Mouse (Mus musculus) ES-Bruce4 (cell line): ENCODE data around the gene Asic2. TPM values are rescaled to one million over a fixed set of nuclear protein-coding genes. Genes with fewer than 3 reads are reported as not detected.

Experiments used
- H3K27ac ChIP-seq: 2 replicates; pipeline ENCODE4 v1.5.1; 2012; ENCODE audit warnings: low read length, inconsistent platforms; ENCODE audit not compliant: insufficient read depth
- H3K27me3 ChIP-seq: 2 replicates; pipeline ENCODE4 v1.6.1; 2012; ENCODE audit warnings: mild to moderate bottlenecking, low read length, inconsistent platforms; ENCODE audit not compliant: control insufficient read depth, poor library complexity, insufficient read depth, severe bottlenecking
- H3K36me3 ChIP-seq: 2 replicates; pipeline ENCODE4 v1.6.1; 2012; ENCODE audit warnings: inconsistent platforms, mild to moderate bottlenecking, low read length, moderate library complexity; ENCODE audit not compliant: control insufficient read depth, poor library complexity, insufficient read depth, severe bottlenecking
- H3K4me1 ChIP-seq: one replicate; pipeline ENCODE4 v1.8.1; 2011; ENCODE audit warnings: low read length; ENCODE audit not compliant: control insufficient read depth, insufficient read depth
- H3K4me3 ChIP-seq: 2 replicates; pipeline ENCODE4 v1.5.1; 2011; ENCODE audit warnings: low read depth, mild to moderate bottlenecking, low read length
- H3K9ac ChIP-seq: 2 replicates; pipeline ENCODE4 v1.6.1; 2012; ENCODE audit warnings: low read depth, mild to moderate bottlenecking, inconsistent platforms; ENCODE audit not compliant: poor library complexity, severe bottlenecking
- H3K9me3 ChIP-seq: replicated peaks from 2 replicates; pipeline ENCODE4 v1.6.1; 2012; ENCODE audit warnings: mild to moderate bottlenecking, low read length, inconsistent platforms; ENCODE audit not compliant: control insufficient read depth, poor library complexity, insufficient read depth, severe bottlenecking
- CTCF ChIP-seq: IDR thresholded peaks from one replicate; pipeline ENCODE4 v1.8.1; 2011; ENCODE audit warnings: low read depth, low read length
- EP300 ChIP-seq: IDR thresholded peaks from 2 replicates; pipeline ENCODE4 v1.6.1; 2011; ENCODE audit warnings: low read depth, low read length; ENCODE audit not compliant: insufficient read depth
- POLR2A ChIP-seq: IDR thresholded peaks from one replicate; pipeline ENCODE4 v1.8.1; 2011; ENCODE audit warnings: low read length; ENCODE audit not compliant: insufficient read depth
- polyA plus RNA-seq: library from polyadenylated mRNA; stranded (reverse); fragments of >200 nt; gene quantifications from 2 replicates; pipeline ENCODE4 v1.2.4, GENCODE M21; 2011; ENCODE audit warnings: low read depth; ENCODE audit not compliant: missing spikeins, insufficient read depth, insufficient read length

Asic2 gene
- polyA plus RNA-seq, 1 experiment: not detected

DNA sequence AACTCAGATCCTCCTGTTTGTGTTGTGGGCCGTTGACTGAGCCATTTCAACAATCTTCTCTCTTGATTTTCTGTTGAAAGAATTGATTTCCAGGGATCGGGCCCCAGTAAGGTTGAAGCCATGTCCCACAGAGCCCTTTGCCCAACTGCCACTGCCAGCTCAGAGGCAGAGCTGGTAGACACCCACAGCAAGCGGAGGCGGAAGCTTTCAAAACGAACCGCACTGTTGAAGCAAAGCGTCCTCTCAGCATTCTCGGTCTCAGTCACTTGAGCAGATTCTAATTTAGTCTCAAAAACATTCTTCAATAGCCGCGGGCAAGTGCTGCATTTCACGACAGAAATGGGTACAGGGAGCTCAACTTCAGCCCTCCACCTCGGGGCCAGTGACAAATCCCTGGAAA lies 958.9 kb downstream of the Asic2 start:
- no peaks in the 10 kb centered on the region for H3K36me3 ChIP-seq
- TF ChIP-seq POLR2A: no peak
- TF ChIP-seq CTCF: no peak
- TF ChIP-seq EP300: no peak

DNA sequence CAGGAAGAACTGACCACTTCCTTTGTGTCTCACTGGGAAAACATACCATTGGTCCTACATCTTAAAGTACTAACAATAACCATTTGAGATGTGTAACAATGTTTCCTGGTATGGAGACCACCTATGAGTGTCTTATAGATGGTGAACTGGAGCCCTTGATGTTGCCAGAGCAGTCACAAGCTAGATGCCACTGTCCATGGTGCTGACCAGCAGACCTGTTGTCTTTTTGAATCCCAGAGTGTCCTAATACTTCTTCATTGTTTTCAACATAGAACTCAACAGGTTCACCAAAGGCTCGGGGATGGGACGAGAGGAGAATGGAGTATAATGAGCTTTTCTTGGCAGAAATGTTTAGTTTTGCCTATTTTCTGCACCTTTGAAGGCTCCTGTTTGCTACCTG lies 962.4 kb downstream of the Asic2 start:
- Histone ChIP-seq H3K4me1 (no peaks in the 10 kb centered on the region), H3K27ac (no peak overlapping the region), H3K27me3 (no peaks in the 10 kb centered on the region), H3K9me3 (no peaks in the 10 kb centered on the region), H3K36me3 (no peaks in the 10 kb centered on the region), H3K4me3 (no peak overlapping the region), H3K9ac (no peak overlapping the region)
- no peak for TF ChIP-seq POLR2A
- TF ChIP-seq EP300: no peak
- TF ChIP-seq CTCF: no peak

More for the DNA sequence above, 958.9 kb downstream of the Asic2 start:
- Histone ChIP-seq H3K4me3 (no peak overlapping the region), H3K9me3 (no peaks in the 10 kb centered on the region), H3K9ac (no peak overlapping the region), H3K27ac (no peak overlapping the region), H3K4me1 (no peaks in the 10 kb centered on the region), H3K27me3 (no peaks in the 10 kb centered on the region)

DNA sequence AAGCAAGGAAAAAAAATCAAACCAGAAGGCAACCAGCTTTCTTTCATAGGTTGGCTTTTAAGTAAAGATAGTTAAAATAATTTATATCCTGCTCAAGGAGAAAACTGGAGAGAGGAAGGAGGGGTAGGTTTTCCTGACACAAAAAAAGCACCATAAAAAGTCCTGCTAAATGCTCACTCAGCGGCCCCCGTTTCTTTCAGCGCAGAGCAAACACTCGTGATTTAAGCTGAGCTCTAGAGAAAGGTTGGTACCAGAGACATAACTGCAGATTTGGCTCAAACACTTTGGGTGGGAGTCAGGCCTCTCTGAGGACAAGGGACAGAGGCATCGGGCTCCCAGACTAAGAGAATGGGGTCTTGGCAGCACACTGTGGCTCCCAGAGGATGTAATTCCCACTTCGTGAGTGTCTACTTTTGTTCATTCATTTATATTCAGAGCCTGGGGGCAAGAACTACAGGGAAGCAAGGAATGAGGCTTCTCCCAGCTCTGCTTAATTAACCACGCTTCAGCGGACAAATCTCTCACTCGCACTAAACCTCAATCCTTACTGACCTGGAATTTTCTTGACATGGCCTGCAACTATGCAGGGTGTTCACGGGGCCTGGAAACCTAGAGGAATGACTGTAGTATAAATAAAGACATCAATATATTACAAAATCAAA lies 965.4 kb downstream of the Asic2 start:
- no peaks in the 10 kb centered on the region for H3K9me3 ChIP-seq
- no peaks in the 10 kb centered on the region for H3K36me3 ChIP-seq
- no peak overlapping the region for H3K27ac ChIP-seq

DNA sequence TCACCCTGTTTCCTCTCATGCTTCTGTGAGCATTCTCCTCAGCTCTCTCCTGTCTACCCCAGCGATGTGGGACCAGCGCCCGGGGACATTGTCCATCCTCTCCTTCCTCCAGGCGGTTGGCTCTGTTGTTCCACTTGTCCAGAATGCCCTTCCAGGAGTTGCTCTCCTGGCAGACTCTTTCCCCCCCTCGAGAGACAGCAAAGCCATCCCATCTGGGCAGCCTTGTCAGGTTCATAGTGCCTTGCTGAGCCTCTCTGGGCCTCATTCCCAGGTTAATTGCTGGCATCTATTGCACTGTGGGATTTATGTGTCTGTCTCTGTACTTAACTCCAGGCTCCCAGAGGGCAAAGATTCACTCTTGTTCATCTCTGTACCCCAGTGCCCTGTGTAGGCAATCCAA lies 972.6 kb downstream of the Asic2 start:
- Histone ChIP-seq H3K4me3 (no peak overlapping the region), H3K36me3 (no peaks in the 10 kb centered on the region), H3K4me1 (no peaks in the 10 kb centered on the region), H3K9me3 (no peaks in the 10 kb centered on the region), H3K9ac (no peak overlapping the region), H3K27ac (no peak overlapping the region), H3K27me3 (no peaks in the 10 kb centered on the region)
- TF ChIP-seq EP300 (no peak), POLR2A (no peak), CTCF (no peak)

More for the DNA sequence above, 965.4 kb downstream of the Asic2 start:
- no peak for TF ChIP-seq POLR2A
- no peak for TF ChIP-seq CTCF
- TF ChIP-seq EP300: no peak
- no peaks in the 10 kb centered on the region for H3K4me1 ChIP-seq
- H3K9ac ChIP-seq: no peak overlapping the region
- no peaks in the 10 kb centered on the region for H3K27me3 ChIP-seq
- H3K4me3 ChIP-seq: no peak overlapping the region

DNA sequence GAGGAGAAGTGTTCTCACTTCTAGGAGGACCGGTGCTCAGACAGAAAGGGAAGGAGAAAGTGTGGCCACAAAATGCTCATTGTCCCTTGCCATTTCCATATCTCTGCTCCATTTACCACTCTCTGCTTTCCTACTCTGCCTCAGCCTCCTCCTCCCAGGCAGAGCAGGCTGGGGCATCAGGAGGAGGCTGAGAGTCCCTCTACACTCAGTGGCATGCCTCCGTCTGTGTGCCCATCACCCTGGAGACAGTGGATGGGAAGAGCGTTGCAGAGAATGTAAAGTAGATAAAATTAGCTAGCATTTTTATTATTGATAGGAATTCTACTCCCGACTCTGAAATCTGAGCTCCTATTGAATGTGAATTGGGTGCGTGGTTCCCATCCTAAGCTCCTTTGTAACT lies 984.7 kb downstream of the Asic2 start:
- Histone ChIP-seq H3K9me3 (no peaks in the 10 kb centered on the region), H3K27me3 (no peaks in the 10 kb centered on the region), H3K9ac (no peak overlapping the region), H3K36me3 (no peaks in the 10 kb centered on the region), H3K4me3 (no peak overlapping the region), H3K4me1 (no peaks in the 10 kb centered on the region), H3K27ac (no peak overlapping the region)
- TF ChIP-seq CTCF (no peak), POLR2A (no peak), EP300 (no peak)

DNA sequence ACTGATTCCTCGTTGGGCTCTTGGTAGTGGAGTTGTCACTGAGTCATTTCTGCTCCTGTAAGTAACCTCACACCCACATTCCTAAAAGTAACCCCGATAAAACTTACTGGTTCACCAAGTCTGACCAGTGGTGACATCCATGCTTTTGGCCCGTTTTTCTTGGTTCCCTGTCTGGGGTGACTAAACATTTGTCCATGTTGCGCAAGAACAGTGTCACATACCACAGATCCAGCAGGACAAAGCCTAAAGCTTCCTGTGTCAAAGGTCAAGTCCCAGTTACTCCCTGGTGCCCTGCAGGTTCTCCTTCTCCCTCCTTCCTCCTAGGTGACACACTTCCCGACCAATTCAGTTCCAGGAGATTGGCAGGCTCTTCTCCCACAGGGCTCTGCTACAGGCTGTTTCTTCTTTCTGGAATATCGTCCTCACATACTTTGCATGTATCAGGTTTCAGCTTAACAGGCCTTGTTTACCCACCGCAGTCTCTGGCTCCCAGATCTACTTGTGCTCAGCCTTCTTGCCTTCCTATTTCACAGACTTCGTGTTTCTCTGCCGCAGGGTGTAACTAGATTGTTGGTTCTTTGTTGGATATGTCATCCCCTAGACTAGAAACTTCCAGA lies 991.9 kb downstream of the Asic2 start:
- H3K9ac ChIP-seq: no peak overlapping the region
- no peaks in the 10 kb centered on the region for H3K9me3 ChIP-seq
- H3K27me3 ChIP-seq: no peaks in the 10 kb centered on the region
- H3K4me1 ChIP-seq: no peaks in the 10 kb centered on the region
- H3K27ac ChIP-seq: no peak overlapping the region
- no peaks in the 10 kb centered on the region for H3K36me3 ChIP-seq
- no peak overlapping the region for H3K4me3 ChIP-seq
- TF ChIP-seq CTCF (no peak), POLR2A (no peak), EP300 (no peak)
